Mouse (Mus musculus) myocyte (in vitro differentiated cells): ENCODE data around the gene Zfp956.

Source experiments
- CEBPB ChIP-seq: IDR thresholded peaks from 2 replicates; pipeline ENCODE4 v1.6.1; 2011; ENCODE audit warnings: mild to moderate bottlenecking, moderate library complexity; ENCODE audit not compliant: poor library complexity, insufficient read depth, severe bottlenecking
- E2F4 ChIP-seq: IDR thresholded peaks from one replicate; pipeline ENCODE4 v1.6.1; 2011; ENCODE audit warnings: mild to moderate bottlenecking, control low read depth, moderate library complexity; ENCODE audit not compliant: insufficient read depth
- MAX ChIP-seq: IDR thresholded peaks from one replicate; pipeline ENCODE4 v1.6.1; 2011; ENCODE audit warnings: low read depth, mild to moderate bottlenecking, control low read depth
- MYOD1 ChIP-seq, 3 experiments: IDR thresholded peaks; one replicate each; pipeline ENCODE4 v1.6.1; 2011; ENCODE audit warnings: control low read depth in 2 of 3, low read depth in 2 of 3, mild to moderate bottlenecking in 2 of 3, moderate library complexity in 1 of 3; ENCODE audit not compliant: insufficient read length in 2 of 3, control insufficient read depth in 1 of 3
- MYOG ChIP-seq, 3 experiments: IDR thresholded peaks; one replicate each; pipeline ENCODE4 v1.6.1; 2011; ENCODE audit warnings: control low read depth in 2 of 3, low read depth in 2 of 3, mild to moderate bottlenecking in 2 of 3; ENCODE audit not compliant: insufficient read length in 2 of 3, control insufficient read depth in 1 of 3, insufficient read depth in 1 of 3
- POLR2A ChIP-seq: IDR thresholded peaks from one replicate; pipeline ENCODE4 v1.6.1; 2011; ENCODE audit warnings: low read depth, mild to moderate bottlenecking, control low read depth, moderate library complexity; ENCODE audit not compliant: insufficient read length
- POLR2AphosphoS2 ChIP-seq: IDR thresholded peaks from one replicate; pipeline ENCODE4 v1.6.1; 2011; ENCODE audit warnings: low read depth, control low read depth; ENCODE audit not compliant: insufficient read length
- REST ChIP-seq: IDR thresholded peaks from one replicate; pipeline ENCODE4 v1.6.1; 2011; ENCODE audit warnings: mild to moderate bottlenecking, control low read depth, moderate library complexity; ENCODE audit not compliant: insufficient read depth, insufficient read length
- SRF ChIP-seq: IDR thresholded peaks from one replicate; pipeline ENCODE4 v1.6.1; 2011; ENCODE audit warnings: low read depth; ENCODE audit not compliant: control insufficient read depth, insufficient read length
- TCF12 ChIP-seq: IDR thresholded peaks from one replicate; pipeline ENCODE4 v1.6.1; 2011; ENCODE audit warnings: mild to moderate bottlenecking, control low read depth; ENCODE audit not compliant: poor library complexity, insufficient read depth, severe bottlenecking
- TCF3 ChIP-seq: IDR thresholded peaks from one replicate; pipeline ENCODE4 v1.6.1; 2011; ENCODE audit warnings: low read depth, control low read depth; ENCODE audit not compliant: insufficient read length
- USF1 ChIP-seq: IDR thresholded peaks from one replicate; pipeline ENCODE4 v1.6.1; 2011; ENCODE audit warnings: low read depth, mild to moderate bottlenecking, control low read depth, moderate library complexity

DNA sequence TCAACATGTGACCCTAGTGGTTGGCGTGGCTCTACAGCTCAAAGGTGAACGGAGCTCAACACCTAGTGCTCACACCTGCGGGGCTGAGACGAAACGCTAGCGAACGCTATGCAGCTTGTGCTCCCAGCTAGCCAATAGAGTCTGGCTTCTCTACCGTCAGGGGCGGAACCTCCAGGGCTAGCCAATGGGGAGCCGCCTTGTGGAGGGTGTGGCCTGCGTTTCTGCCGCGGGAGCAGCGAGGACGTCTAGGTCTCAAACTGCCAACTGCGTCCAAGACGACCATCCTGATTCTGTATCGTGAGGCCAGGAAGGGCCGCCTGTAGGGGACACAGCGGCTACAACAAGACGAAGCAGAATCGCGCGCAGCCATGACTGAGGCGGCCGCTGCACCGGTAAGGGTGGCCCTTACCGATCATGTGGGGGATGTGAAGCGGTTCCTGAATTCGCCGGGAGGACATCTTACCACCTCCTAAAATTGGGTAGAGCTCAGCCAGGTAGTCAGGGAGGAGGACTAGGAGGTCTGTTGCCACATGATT is at the start of gene Zfp956:
- no peak for TF ChIP-seq MAX
- TF ChIP-seq POLR2A = peak; percentile 67
- TF ChIP-seq TCF3 = no peak
- TF ChIP-seq E2F4 = no peak
- TF ChIP-seq CEBPB = no peak
- no peak for TF ChIP-seq REST
- TF ChIP-seq SRF = peak; percentile 33
- no peak for TF ChIP-seq POLR2AphosphoS2
- TF ChIP-seq USF1 = no peak
- TF ChIP-seq MYOD1 (IDR thresholded peaks at IDR 0.05; ENCODE audit: control insufficient read depth in 1 of 3, insufficient read length in 2 of 3, low read depth in 2 of 3) = no peak
- TF ChIP-seq MYOG (IDR thresholded peaks at IDR 0.05; ENCODE audit: control insufficient read depth in 1 of 3, insufficient read depth in 1 of 3, insufficient read length in 2 of 3, low read depth in 2 of 3) = no peak
- TF ChIP-seq TCF12 = no peak
